Mouse (Mus musculus) B cell, adult 2 months (primary cell): ENCODE measurements at regions not wholly inside any gene's neighbourhood (a gene's known extent, or its start where the extent isn't known, plus 50 kb on each side); places are given as distances from the start of the nearest gene placed in this dataset.
A peak's percentile ranks its signal among the peaks of the same experiment; 100 is the strongest.

ENCODE experiments used
- DNase-seq, 2 experiments: peaks; one replicate each; pipeline ENCODE4 v3.0.0; 2022

DNA sequence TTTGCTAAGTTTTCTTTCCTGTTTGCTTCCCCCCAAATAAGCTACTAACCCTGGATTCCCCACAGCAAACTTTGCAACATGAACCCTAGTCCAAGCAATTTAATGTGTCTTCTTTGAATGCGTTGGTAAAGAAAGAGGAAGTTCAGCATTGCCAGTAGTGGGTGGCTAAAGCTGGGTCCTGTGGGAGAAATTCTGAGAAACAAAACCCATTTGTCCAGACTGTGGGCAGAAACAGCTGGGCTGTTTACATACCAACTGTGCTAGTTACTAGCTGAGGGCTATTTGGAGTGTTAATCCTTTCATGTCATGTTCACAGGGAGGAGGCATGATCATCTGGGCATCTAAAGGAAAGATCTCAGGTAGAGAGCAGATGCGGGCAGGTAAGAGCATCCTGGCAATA lies 51.8 kb upstream of the 1190002N15Rik start:
- no peak for DNase-seq

DNA sequence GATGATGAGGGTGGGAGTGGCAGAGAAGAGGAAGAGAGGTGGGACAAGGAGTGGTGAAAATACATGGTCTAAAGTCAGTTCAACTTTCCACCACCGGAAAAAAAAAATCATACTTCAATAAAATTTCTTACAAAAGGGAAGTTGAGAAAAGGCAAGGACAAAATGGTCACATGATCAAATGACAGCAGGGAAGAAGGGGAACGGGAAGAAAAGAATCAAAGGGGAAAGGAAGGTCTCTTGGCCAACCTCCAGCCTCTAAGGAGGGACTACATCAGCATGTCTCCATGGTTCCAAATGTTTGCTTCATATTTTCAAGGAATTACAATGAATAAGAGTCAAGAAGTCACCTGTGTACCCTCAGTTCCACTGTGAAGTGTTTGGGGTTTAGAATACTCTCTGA lies 64.7 kb upstream of the Slc9a9 start:
- no peak for DNase-seq

DNA sequence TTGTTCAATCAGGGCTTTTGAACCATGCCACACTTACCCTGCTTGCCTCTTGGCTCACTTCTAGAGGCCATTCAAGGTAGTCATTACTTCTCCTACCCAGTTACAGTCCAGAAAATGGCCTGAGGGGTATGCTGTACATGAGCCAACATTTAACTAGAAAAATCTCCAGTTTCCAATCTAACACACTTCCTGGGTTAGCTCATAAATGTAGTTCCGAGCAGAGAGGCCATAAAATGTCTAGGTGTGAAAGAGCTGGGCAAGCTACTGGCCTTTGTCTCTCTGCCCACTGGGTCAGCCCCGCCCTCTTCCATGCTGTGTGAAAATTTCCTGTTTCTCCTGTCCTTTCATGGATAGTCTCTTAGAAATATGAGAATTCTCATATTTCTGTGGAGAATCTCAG lies 63.3 kb upstream of the Slc9a9 start:
- no peak for DNase-seq

DNA sequence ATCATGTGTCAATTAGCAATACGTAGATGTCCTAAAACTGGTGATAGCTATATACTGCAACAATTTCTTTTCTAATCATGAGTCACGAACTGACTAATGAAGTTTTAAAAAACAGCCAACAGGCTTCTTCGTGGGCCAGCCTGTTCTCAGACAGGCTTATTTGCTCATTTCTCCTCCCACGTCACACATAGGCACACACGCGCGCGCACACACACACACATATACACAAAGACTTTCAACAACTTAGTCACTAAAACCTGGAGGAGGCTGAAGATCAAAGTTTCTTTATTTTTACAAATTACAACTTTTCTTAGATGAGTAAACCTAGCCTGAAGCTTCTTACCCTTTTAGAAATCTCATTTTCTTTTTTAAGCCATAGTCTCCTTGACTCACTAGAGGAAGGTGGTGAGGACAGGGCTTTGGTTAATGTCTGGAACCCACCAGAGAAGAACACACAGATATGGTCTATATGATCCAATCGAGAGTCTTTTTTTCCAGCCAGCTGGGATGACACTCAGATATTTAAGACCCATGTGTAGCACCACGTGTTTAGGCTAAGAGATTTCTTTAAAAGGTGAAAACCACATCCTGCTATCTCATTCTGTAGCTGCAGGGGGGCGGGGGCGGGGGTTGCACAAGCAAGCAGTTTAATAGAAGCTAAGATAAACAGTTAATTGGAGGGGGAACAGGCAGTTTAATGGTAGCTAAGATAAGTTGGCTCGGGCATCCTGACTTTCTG lies 62.5 kb upstream of the Slc9a9 start:
- no peak for DNase-seq

DNA sequence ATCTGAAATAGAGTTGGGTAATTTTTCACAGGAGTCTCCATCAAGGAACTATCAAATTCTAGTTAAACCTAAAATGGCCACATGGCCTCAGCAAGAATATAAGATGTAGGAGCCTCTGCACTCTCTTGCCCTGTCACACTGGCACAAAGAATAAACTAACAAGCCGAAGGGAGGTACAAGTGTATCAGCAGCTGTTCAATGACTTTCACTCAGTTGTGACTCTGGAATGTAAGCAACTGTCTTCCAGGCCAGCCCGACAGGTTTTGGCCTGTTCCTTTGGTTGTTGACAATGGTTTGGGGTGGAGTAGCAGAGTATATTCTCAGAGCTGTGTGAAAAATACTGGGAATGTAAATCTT lies 62.0 kb upstream of the Slc9a9 start:
- DNase-seq = no peak

DNA sequence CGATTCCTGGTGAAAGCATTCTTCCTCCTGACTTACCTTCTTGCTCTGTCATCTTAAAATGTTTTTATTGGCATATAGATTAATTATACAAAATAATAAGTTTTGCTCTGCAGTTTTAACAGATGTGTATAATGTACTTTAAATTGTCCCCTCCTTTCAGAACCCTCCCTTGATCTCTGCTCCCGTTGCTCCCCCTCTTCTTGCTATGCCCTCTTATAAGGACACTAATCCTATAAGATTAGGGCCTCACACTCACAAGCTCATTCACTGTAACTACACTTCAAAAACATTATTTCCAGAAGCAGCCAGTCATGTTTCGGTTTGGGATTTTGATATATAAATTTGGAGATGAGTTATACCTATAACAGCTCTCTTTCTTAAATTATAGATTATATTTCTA lies 59.6 kb upstream of the Slc9a9 start:
- no peak for DNase-seq

DNA sequence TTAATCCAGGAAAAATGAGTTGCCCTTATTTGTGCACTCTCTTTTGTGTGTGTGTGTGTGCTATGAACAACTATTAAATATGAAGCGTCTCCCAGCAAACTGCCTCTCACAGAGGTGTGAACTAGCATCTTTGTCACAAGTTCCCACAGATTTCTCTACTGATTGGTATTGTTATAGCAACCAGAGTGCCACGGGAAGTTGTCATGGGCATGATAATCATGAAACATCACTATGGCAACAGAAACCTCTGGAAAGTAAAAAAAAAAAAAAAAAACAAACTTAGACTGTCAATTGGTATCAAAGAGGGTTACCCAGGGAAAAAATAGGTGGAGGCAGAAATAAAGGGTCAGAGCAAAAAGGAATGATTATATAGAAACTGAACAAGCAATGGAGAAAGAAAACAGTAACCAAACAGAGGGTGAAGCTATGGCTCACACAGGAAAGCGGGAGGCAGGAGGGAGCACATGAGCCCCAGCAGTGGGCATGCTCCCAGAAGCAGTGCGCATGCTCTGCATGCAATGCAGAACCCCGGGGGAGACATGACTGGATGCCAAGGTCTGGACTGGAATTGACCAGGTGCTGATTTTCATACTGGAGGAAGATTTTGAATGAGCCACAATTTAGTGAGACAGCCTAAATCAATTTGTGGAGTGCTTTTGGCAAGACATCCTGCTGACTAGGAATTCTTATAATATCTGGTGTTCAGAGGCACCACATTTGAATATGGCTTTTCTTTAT lies 58.9 kb upstream of the Slc9a9 start:
- DNase-seq = no peak

DNA sequence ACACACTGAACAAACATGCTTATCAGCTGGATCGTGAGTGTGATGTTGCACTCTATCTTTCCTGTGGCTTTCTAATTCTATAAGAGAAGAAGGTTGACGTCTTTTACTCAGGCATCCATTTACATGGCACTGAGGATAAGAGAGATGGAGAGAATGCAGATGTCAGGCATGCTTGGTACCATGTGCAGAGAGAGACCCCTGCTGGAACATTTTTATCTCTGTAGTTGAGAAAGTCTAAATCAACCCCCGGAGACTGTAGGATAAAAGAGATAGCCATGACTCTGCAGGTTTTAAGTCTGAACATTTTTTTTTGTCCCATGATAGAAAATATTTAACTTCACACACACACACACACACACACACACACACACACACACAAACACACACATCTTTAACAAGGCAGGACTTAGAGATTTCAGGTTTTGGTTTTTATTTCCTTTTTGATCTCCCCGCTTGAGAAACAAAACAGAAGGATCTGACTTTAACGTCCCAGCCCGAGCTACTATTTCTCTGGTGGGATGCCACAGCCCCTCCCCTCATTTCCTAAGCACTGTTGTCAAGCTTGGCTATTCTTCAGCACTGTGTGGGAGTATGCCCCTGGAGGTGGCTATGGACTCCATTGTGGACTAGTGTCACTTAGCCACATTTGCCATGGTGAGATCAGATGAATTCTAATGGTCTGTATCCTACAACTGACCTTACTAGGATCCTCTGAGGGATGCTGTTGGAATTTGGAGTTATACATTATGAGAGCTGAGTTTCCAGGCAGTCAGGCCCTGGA lies 55.6 kb upstream of the Slc9a9 start:
- DNase-seq = peak; percentile 42 to 45

DNA sequence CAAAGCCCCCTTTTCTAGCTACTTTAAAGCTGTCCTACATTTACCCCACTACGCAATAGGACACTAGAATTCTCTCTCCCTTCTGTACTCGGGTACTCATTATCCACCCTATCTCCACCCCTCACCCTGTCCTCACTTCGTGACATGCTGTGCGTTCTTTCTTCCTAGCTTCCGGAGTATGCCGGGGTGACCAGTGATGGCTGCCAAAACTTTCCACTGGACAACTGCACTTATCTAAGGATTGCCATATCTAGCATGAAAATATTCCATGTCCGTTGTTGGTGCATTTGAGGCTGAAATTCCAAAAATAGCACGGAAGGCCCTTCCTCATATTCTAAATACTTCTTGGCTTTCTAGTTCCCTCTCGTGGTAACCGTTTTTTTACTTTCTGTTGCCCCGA lies 54.5 kb upstream of the Slc9a9 start:
- DNase-seq = no peak

DNA sequence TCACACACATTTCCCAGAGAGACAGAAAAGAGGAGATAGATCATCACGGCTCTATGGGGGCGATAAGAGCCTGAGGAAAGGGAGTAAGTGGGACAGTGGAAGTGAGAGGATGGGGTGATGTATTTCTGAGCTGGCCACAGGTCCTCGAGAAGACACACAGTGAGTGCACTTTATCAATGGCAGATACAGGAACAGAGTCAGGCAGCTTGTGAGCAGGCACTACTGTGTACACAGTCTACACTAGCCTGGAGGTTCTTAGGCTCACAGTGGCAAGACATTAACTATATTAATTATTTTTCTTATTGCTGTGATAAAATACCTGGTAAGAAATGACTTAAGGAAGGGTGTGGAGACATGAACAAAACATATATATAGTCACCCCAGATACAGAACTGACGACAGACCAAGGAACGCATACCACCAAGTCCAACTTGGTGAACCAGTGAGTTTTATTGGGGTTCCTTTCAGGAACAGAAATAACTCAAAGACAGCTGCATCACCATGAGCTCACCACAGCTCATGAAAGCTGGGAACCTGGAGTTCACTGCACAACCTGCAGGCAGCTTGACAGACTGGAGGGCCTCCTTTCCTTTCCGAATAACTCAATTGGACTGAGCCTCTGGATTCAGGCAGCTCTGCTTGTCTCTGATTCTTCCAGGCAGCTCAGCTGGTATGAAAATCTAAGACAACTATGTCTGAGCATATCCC lies 51.5 kb upstream of the Slc9a9 start:
- DNase-seq = no peak
